Mouse (Mus musculus): ENCODE data around the gene Spock2.

DNA sequence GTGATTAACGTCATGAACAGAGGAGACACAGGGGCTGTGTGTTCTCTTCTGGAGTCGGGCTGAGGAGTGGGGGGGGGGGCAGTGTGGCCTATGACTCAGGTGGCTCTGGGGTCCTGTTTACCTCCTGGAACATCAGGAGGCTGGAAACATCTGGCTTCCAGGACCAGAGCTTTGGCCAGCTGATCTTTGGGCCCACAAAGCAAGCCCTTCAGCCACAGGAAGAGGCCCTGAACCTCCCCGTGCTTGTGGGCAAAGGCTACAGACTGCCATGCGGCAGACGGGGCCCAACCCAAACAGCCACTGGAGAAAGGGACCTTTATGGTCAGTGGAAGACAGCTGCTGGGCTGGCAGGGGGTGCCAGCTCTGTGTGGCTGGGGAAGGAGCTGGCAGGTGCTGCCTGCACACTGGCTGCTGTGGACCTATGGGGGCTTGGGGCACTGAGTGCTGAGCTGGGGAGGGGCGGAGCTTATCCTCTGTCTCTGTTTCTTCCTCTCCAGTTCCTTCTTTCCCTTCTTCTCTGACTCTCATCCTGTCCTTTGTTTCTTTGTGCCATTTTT lies 45.2 kb downstream of the Spock2 start:
- TF ChIP-seq POLR2A (IDR thresholded peaks at IDR 0.05; ENCODE audit: control insufficient read depth in 1 of 2, insufficient read depth in 1 of 2, low read depth in 1 of 2, low read length in 2 of 2, poor library complexity in 1 of 2), result no peak
- no peak for TF ChIP-seq CHD2 (IDR thresholded peaks at IDR 0.05; ENCODE audit: low read length)
- no peak for TF ChIP-seq USF2 (IDR thresholded peaks at IDR 0.05; ENCODE audit: borderline replicate concordance in 1 of 2, insufficient read depth in 1 of 2, low read depth in 1 of 2, low read length in 2 of 2)
- no peak for TF ChIP-seq CTCF (IDR thresholded peaks at IDR 0.05 in 2 of 3, conservative IDR thresholded peaks at IDR 0.05 in 1 of 3; ENCODE audit: control insufficient read depth in 1 of 3, insufficient read depth in 1 of 3, low read depth in 2 of 3, low read length in 3 of 3, poor library complexity in 1 of 3, severe bottlenecking in 1 of 3)
- TF ChIP-seq MAZ (IDR thresholded peaks at IDR 0.05; ENCODE audit: low read depth, low read length), result no peak
- no peak for TF ChIP-seq POLR2AphosphoS5 (IDR thresholded peaks at IDR 0.05; ENCODE audit: borderline replicate concordance, low read depth, low read length)
- TF ChIP-seq MEF2A (IDR thresholded peaks at IDR 0.05; ENCODE audit: extremely low read depth, insufficient replicate concordance, low read depth, low read length, poor library complexity, severe bottlenecking), result no peak
- TF ChIP-seq MAFK (IDR thresholded peaks at IDR 0.05; ENCODE audit: borderline replicate concordance, low read depth, low read length), result no peak
- TF ChIP-seq NELFE (IDR thresholded peaks at IDR 0.05; ENCODE audit: low read depth, low read length), result no peak
- no peak for TF ChIP-seq EP300 (IDR thresholded peaks at IDR 0.05; ENCODE audit: low read depth in 1 of 2, low read length in 2 of 2)
- TF ChIP-seq ZC3H11A (IDR thresholded peaks at IDR 0.05; ENCODE audit: low read depth, low read length), result no peak
- TF ChIP-seq RCOR1 (IDR thresholded peaks at IDR 0.05; ENCODE audit: low read depth, low read length), result no peak
- no peak for TF ChIP-seq ZNF384 (IDR thresholded peaks at IDR 0.05; ENCODE audit: low read depth, low read length)
